Mouse (Mus musculus): ENCODE measurements around the gene Wbp4. TPM values are rescaled to one million over a fixed set of nuclear protein-coding genes. Genes with fewer than 3 reads are reported as not detected.
A peak's percentile ranks its signal among the peaks of the same experiment; 100 is the strongest.

The Wbp4 gene
- total and polyA plus RNA-seq, 3 experiments = 31.3 to 68.5 (median 36.2) TPM

- no peak for DNase-seq (ENCODE audit: extremely low read depth)
- TF ChIP-seq BHLHE40 (IDR thresholded peaks at IDR 0.05; ENCODE audit: low read depth, low read length) = peak; percentile 69
- no peak for TF ChIP-seq SIN3A (IDR thresholded peaks at IDR 0.05; ENCODE audit: low read length)
- TF ChIP-seq MEF2A (IDR thresholded peaks at IDR 0.05; ENCODE audit: borderline replicate concordance, low read depth, low read length) = peak; percentile 76; the same call in 1 of the 2 replicates
- no peak for TF ChIP-seq POLR2AphosphoS2 (IDR thresholded peaks at IDR 0.05; ENCODE audit: low read depth, low read length)
- TF ChIP-seq ZKSCAN1 (IDR thresholded peaks at IDR 0.05; ENCODE audit: borderline replicate concordance, low read depth, low read length) = no peak
- no peak for TF ChIP-seq SMC3 (IDR thresholded peaks at IDR 0.05; ENCODE audit: low read depth, low read length)
- TF ChIP-seq CHD1 (IDR thresholded peaks at IDR 0.05; ENCODE audit: low read depth, low read length) = no peak
- peaks cover 15 to 52% of the 10 kb centered on the region in 2 experiments for H3K4me1 ChIP-seq (ENCODE audit: control insufficient read depth in 1 of 2, insufficient read depth in 2 of 2)
- dilution Hi-C loops (cut with MboI; ENCODE audit: extremely low pct_ligation_motif_present, extremely low pct_unique_long_range_greater_than_20kb, low sequenced_read_pairs) = no loop called here
- peaks cover 20 to 40% of the 10 kb centered on the region in 2 experiments for H3K36me3 ChIP-seq (replicated peaks in 1 of 2; ENCODE audit: control insufficient read depth in 1 of 2, insufficient read depth in 1 of 2, low read length in 1 of 2)
- H3K4me3 ChIP-seq (replicated peaks in 1 of 3; ENCODE audit: low read depth in 2 of 3, low read length in 2 of 3, poor library complexity in 1 of 3) = peak overlapping the region; percentile 6 to 40 (median 32)
- in situ Hi-C loops (cut with MboI; ENCODE audit: low pct_ligation_motif_present, low pct_unique_long_range_greater_than_20kb, low sequenced_read_pairs) = no loop called here
- no peaks in the 10 kb centered on the region for H3K9me3 ChIP-seq (replicated peaks; ENCODE audit: low read length)
- H3K27me3 ChIP-seq (replicated peaks) = no peaks in the 10 kb centered on the region
- peaks cover 86% of the 10 kb centered on the region for H3K79me2 ChIP-seq (replicated peaks; ENCODE audit: control insufficient read depth, extremely low read depth, insufficient read depth, poor library complexity, severe bottlenecking)
- H3K4me2 ChIP-seq (ENCODE audit: insufficient read depth, low read depth, poor library complexity, severe bottlenecking) = peak overlapping the region; percentile 99
- peak overlapping the region; percentile 90 for H3K27ac ChIP-seq (ENCODE audit: insufficient read depth, low read depth)
- H3K9ac ChIP-seq (ENCODE audit: insufficient read depth, low read depth) = peak overlapping the region; percentile 71; the same call in 1 of the 2 replicates
Observed at GRCm38 (mm10) chr14:79522387-79522786, 41.1 kb upstream of the Wbp4 start.

DNA sequence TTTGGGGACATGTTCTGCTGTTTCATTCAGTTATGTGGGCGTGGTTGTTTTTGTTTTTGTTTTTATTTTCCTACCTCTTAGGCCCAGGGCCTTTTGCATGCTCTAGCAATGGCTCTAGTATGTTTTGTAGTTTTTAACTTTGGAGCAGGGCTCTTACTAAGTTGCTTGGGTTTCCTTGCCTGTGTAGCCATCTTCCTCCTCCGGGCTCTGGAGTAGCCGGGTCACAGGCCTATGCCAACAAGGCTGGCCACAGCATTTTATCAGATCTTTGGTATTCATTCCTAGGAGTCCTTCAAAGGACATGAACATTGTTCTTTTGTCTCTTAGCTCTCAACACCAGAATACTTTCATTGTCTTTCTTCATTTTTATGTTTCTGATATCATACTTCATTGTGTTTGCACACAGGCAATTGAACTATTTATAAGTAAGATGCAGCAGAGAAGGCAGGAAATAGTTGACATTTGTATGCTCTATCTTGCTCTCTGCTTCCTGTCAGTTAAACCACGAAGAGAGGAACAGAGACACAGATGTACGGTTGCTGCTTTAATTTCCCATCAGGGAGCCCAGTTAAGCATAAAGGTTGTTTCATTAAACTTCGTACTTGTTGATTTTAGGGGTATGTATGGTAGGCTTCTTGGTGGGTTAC is 40.3 kb upstream of the Wbp4 start:
- H3K9ac ChIP-seq (ENCODE audit: insufficient read depth, low read depth) = peak overlapping the region; percentile 71

GRCm38 (mm10) chr14:79521056-79521455 is 39.7 kb upstream of the Wbp4 start:
- DNase-seq (ENCODE audit: extremely low read depth) = no peak
- H3K36me3 ChIP-seq (replicated peaks in 1 of 2; ENCODE audit: control insufficient read depth in 1 of 2, insufficient read depth in 1 of 2, low read length in 1 of 2) = peaks cover 10 to 27% of the 10 kb centered on the region in 2 experiments
- peak overlapping the region; percentile 71 for H3K9ac ChIP-seq (ENCODE audit: insufficient read depth, low read depth)
- in situ Hi-C loops (cut with MboI; ENCODE audit: low pct_ligation_motif_present, low pct_unique_long_range_greater_than_20kb, low sequenced_read_pairs) = no loop called here
- TF ChIP-seq JUND (conservative IDR thresholded peaks at IDR 0.05; ENCODE audit: low read depth, low read length) (no peak), SIN3A (IDR thresholded peaks at IDR 0.05; ENCODE audit: low read length) (no peak)
- peaks cover 10 to 44% of the 10 kb centered on the region in 2 experiments for H3K4me1 ChIP-seq (ENCODE audit: control insufficient read depth in 1 of 2, insufficient read depth in 2 of 2)
- peaks cover 87% of the 10 kb centered on the region for H3K79me2 ChIP-seq (replicated peaks; ENCODE audit: control insufficient read depth, extremely low read depth, insufficient read depth, poor library complexity, severe bottlenecking)
- dilution Hi-C loops (cut with MboI; ENCODE audit: extremely low pct_ligation_motif_present, extremely low pct_unique_long_range_greater_than_20kb, low sequenced_read_pairs) = no loop called here
- no peaks in the 10 kb centered on the region for H3K27me3 ChIP-seq (replicated peaks)
- H3K4me2 ChIP-seq (ENCODE audit: insufficient read depth, low read depth, poor library complexity, severe bottlenecking) = peak overlapping the region; percentile 99
- H3K9me3 ChIP-seq (replicated peaks; ENCODE audit: low read length) = no peaks in the 10 kb centered on the region
- peak overlapping the region; percentile 90 for H3K27ac ChIP-seq (ENCODE audit: insufficient read depth, low read depth)
- peak overlapping the region in 2 of 3 experiments; percentile 13 to 32 for H3K4me3 ChIP-seq (replicated peaks in 1 of 3; ENCODE audit: low read depth in 2 of 3, low read length in 2 of 3, poor library complexity in 1 of 3)

More for the DNA sequence above, 40.3 kb upstream of the Wbp4 start:
- in situ Hi-C loops (cut with MboI; ENCODE audit: low pct_ligation_motif_present, low pct_unique_long_range_greater_than_20kb, low sequenced_read_pairs) (no loop called here), dilution Hi-C loops (cut with MboI; ENCODE audit: extremely low pct_ligation_motif_present, extremely low pct_unique_long_range_greater_than_20kb, low sequenced_read_pairs) (no loop called here)
- H3K27ac ChIP-seq (ENCODE audit: insufficient read depth, low read depth) = peak overlapping the region; percentile 90
- no peak for DNase-seq (ENCODE audit: extremely low read depth)
- peaks cover 87% of the 10 kb centered on the region for H3K79me2 ChIP-seq (replicated peaks; ENCODE audit: control insufficient read depth, extremely low read depth, insufficient read depth, poor library complexity, severe bottlenecking)
- TF ChIP-seq TCF12 (IDR thresholded peaks at IDR 0.05; ENCODE audit: low read depth, low read length) (peak; percentile 59; the same call in 1 of the 2 replicates), MAFK (IDR thresholded peaks at IDR 0.05; ENCODE audit: insufficient replicate concordance, low read length) (no peak), EP300 (IDR thresholded peaks at IDR 0.05; ENCODE audit: low read length) (peak; percentile 76), CTCF (conservative IDR thresholded peaks at IDR 0.05 in 1 of 2, IDR thresholded peaks at IDR 0.05 in 1 of 2; ENCODE audit: low read depth in 2 of 2, low read length in 2 of 2) (no peak), HCFC1 (IDR thresholded peaks at IDR 0.05; ENCODE audit: low read depth, low read length) (no peak), TBP (conservative IDR thresholded peaks at IDR 0.05; ENCODE audit: low read depth, low read length) (0 out of 2 replicates have a peak, but pooled peaks have one; percentile 24)
- H3K9me3 ChIP-seq (replicated peaks; ENCODE audit: low read length) = no peaks in the 10 kb centered on the region
- peak overlapping the region in 2 of 3 experiments; percentile 21 to 32 for H3K4me3 ChIP-seq (replicated peaks in 1 of 3; ENCODE audit: low read depth in 2 of 3, low read length in 2 of 3, poor library complexity in 1 of 3)
- peaks cover 11 to 45% of the 10 kb centered on the region in 2 experiments for H3K4me1 ChIP-seq (ENCODE audit: control insufficient read depth in 1 of 2, insufficient read depth in 2 of 2)
- H3K4me2 ChIP-seq (ENCODE audit: insufficient read depth, low read depth, poor library complexity, severe bottlenecking) = peak overlapping the region; percentile 99
- H3K36me3 ChIP-seq (replicated peaks in 1 of 2; ENCODE audit: control insufficient read depth in 1 of 2, insufficient read depth in 1 of 2, low read length in 1 of 2) = peaks cover 15 to 32% of the 10 kb centered on the region in 2 experiments
- H3K27me3 ChIP-seq (replicated peaks) = no peaks in the 10 kb centered on the region

Measured in CH12.LX (cell line).